Mouse (Mus musculus) liver, adult 2 months (tissue): ENCODE data around the gene Psmd5. TPM values are rescaled to one million over a fixed set of nuclear protein-coding genes. Genes with fewer than 3 reads are reported as not detected.
A peak's percentile ranks its signal among the peaks of the same experiment; 100 is the strongest.

Experiments
- DNase-seq: peaks from one replicate; pipeline ENCODE4 v3.0.0-alpha.2; 2011; ENCODE audit warnings: low read depth, low spot score; ENCODE audit errors: extremely low read depth
- H3K27ac ChIP-seq: fragments of 200-500 bp; replicated peaks from 2 replicates; pipeline ENCODE4 v1.5.1; 2012; ENCODE audit warnings: low read depth, mild to moderate bottlenecking, control low read depth, inconsistent platforms, low read length; ENCODE audit not compliant: insufficient read depth
- H3K27me3 ChIP-seq: fragments of 200-500 bp; 2 replicates; pipeline ENCODE4 v1.6.1; 2012; ENCODE audit warnings: mild to moderate bottlenecking, moderate library complexity, low read length, inconsistent platforms; ENCODE audit not compliant: control insufficient read depth, insufficient read depth
- H3K36me3 ChIP-seq: fragments of 200-500 bp; 2 replicates; pipeline ENCODE4 v1.6.1; 2012; ENCODE audit warnings: low read length, inconsistent platforms; ENCODE audit not compliant: control insufficient read depth, insufficient read depth
- H3K4me1 ChIP-seq: fragments of 200-500 bp; 2 replicates; pipeline ENCODE4 v1.6.1; 2011; ENCODE audit warnings: low read length; ENCODE audit not compliant: control insufficient read depth, insufficient read depth
- H3K4me3 ChIP-seq: fragments of 200-500 bp; 2 replicates; pipeline ENCODE4 v1.5.1; 2011; ENCODE audit warnings: low read depth, mild to moderate bottlenecking, control low read depth, low read length, moderate library complexity; ENCODE audit not compliant: insufficient read depth
- H3K79me2 ChIP-seq: fragments of 200-500 bp; 2 replicates; pipeline ENCODE4 v1.6.1; 2012; ENCODE audit warnings: inconsistent platforms, mild to moderate bottlenecking, low read length, moderate library complexity; ENCODE audit not compliant: control insufficient read depth, insufficient read depth
- H3K9ac ChIP-seq: fragments of 200-500 bp; 2 replicates; pipeline ENCODE4 v1.6.1; 2012; ENCODE audit warnings: low read depth, mild to moderate bottlenecking, control low read depth, inconsistent platforms, low read length
- CTCF ChIP-seq: fragments of 200-500 bp; IDR thresholded peaks from 2 replicates; pipeline ENCODE4 v1.5.1; 2011; ENCODE audit warnings: low read depth, low read length, control low read depth
- POLR2A ChIP-seq: fragments of 200-500 bp; IDR thresholded peaks from 2 replicates; pipeline ENCODE4 v1.6.1; 2011; ENCODE audit warnings: low read length, control low read depth; ENCODE audit not compliant: insufficient read depth; ENCODE audit errors: extremely low read depth
- WGBS: fragments of 180-500 bp; shearing (Covaris S2); methylation state at CpG from one replicate; pipeline ENCODE4 v1.1.7; 2018; 5-methylcytosine and 5-hydroxymethylcytosine counted together
- polyA plus RNA-seq: library from polyadenylated mRNA; depleted of rRNA; stranded (reverse); fragments of >200 nt; gene quantifications from 2 replicates; pipeline ENCODE4 v1.2.3, GENCODE M21; 2012
- total RNA-seq: library from RNA; depleted of rRNA; stranded (reverse); fragments of >200 nt; gene quantifications from 2 replicates; pipeline ENCODE4 v1.2.3, GENCODE M21; 2014

Gene Psmd5
- total and polyA plus RNA-seq, 2 experiments: 18.1 to 31.1 TPM

GRCm38 (mm10) chr2:34900412-34900811, 25.6 kb upstream of the Psmd5 start:
- DNase-seq: no peak
- no peak overlapping the region for H3K4me3 ChIP-seq
- H3K27ac ChIP-seq: no peak overlapping the region
- H3K4me1 ChIP-seq: peaks cover 12% of the 10 kb centered on the region; the same call in 1 of the 2 replicates
- no peak for TF ChIP-seq POLR2A
- TF ChIP-seq CTCF: no peak
- H3K9ac ChIP-seq: no peak overlapping the region
- WGBS: 73% methylated on average over 1 of the region's 1 CpGs
- no peaks in the 10 kb centered on the region for H3K79me2 ChIP-seq
- no peaks in the 10 kb centered on the region for H3K27me3 ChIP-seq
- H3K36me3 ChIP-seq: no peaks in the 10 kb centered on the region

DNA sequence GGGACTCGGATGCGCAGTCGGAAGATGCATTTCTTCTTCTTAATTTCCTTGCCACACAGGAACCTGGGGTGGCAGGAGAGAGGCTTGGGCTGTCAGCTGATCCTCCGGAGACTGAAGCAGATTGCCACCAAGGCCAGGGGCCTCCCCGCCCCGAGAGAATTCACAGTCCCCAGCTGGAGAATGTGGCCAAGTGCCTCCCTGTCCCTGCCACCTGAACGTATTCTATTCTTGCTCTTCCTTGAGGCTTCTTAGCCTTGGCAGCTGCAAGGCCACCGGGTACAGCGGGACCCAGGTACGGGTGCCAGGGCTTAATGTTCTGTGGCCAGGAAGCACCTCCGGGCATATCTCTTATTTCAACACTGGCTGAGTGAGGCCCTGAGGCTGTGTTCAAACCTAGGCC, 24.9 kb upstream of the Psmd5 start:
- Histone ChIP-seq H3K36me3 (no peaks in the 10 kb centered on the region), H3K27me3 (no peaks in the 10 kb centered on the region), H3K27ac (no peak overlapping the region), H3K4me3 (no peak overlapping the region), H3K9ac (no peak overlapping the region), H3K79me2 (no peaks in the 10 kb centered on the region), H3K4me1 (peaks cover 12% of the 10 kb centered on the region; the same call in 1 of the 2 replicates)
- 89% methylated on average over 11 of the region's 11 CpGs for WGBS
- TF ChIP-seq CTCF (no peak), POLR2A (no peak)
- DNase-seq: no peak

GRCm38 (mm10) chr2:34897820-34898219, 23.1 kb upstream of the Psmd5 start:
- no peak overlapping the region for H3K27ac ChIP-seq
- H3K27me3 ChIP-seq: no peaks in the 10 kb centered on the region
- peak; percentile 56 for DNase-seq
- no peak overlapping the region for H3K9ac ChIP-seq
- H3K36me3 ChIP-seq: no peaks in the 10 kb centered on the region
- TF ChIP-seq CTCF (peak; percentile 80), POLR2A (no peak)
- H3K4me3 ChIP-seq: no peak overlapping the region
- WGBS: 20% methylated on average over 10 of the region's 10 CpGs
- no peaks in the 10 kb centered on the region for H3K79me2 ChIP-seq
- peaks cover 6% of the 10 kb centered on the region; the same call in 1 of the 2 replicates for H3K4me1 ChIP-seq

DNA sequence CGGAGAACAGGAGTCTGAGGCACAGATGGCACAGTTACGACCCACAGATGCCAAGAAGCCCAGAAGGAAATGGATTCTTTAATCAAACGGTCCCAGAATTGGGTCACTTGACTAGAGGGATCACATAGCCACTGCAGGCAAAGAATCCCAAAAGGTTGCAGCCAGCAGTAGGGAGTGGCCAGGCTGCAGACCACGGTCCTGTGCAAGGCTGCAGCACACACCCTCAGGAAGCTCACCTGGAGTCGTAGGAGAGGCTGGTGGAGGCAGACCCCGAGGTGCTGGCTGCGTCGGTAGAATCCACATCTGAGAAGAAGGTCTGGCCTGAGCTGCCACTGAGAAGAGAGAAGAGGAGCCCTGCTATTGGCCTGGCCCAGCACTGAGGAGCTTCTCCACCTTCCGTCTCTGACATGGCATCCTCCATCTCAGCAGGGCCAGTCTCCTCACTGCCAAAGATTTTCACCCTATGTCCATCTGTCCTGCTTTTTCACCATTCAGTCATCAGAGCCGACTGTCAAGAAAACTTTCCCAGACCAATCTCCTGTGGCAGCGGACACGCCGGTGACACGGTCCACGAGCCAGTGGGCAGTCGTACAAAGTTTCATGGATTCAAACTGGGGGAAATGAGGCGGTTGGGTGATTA, 22.2 kb upstream of the Psmd5 start:
- no peaks in the 10 kb centered on the region for H3K27me3 ChIP-seq
- TF ChIP-seq CTCF (no peak), POLR2A (no peak)
- 84% methylated on average over 17 of the region's 17 CpGs for WGBS
- no peak for DNase-seq
- no peaks in the 10 kb centered on the region for H3K79me2 ChIP-seq
- no peak overlapping the region for H3K9ac ChIP-seq
- 0 out of 2 replicates have a peak, but pooled peaks cover 2% of the 10 kb centered on the region for H3K4me1 ChIP-seq
- no peak overlapping the region for H3K27ac ChIP-seq
- H3K4me3 ChIP-seq: no peak overlapping the region
- H3K36me3 ChIP-seq: peaks cover 3% of the 10 kb centered on the region; the same call in 1 of the 2 replicates

DNA sequence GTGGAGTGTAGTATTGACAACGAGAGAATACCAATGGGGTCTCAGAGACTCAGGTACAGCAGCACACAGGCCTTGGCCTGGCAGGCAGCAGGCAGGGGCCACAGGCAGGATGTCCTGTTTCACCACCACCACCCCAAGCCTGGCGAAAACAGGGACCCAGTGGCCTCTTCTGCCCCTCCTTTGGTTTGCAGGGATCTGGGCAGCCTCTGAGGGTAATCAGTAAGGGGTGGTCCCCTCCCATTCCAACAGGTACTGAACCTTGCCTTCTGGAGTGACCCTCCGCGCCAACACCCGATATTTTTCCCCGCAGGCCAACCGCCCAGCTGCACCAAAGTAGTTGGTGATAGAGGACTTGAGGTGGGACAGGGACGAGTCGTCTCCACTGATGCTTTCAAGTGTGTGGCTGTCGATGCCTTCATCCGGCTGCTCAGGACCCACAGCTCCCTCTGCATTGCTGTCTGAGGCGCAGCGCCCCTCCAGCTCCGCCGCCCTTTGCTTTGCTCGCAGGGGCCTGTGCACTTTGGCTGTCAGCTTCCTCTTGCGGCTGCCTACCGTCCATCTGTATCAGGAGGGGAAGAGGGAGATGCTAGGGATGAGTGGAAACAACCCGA, 20.8 kb upstream of the Psmd5 start:
- no peak for DNase-seq
- WGBS: 90% methylated on average over 19 of the region's 19 CpGs
- no peak overlapping the region for H3K9ac ChIP-seq
- H3K79me2 ChIP-seq: no peaks in the 10 kb centered on the region
- H3K4me3 ChIP-seq: no peak overlapping the region
- H3K36me3 ChIP-seq: peaks cover 15% of the 10 kb centered on the region
- H3K27me3 ChIP-seq: no peaks in the 10 kb centered on the region
- no peak overlapping the region for H3K27ac ChIP-seq
- TF ChIP-seq CTCF: no peak
- TF ChIP-seq POLR2A: no peak
- H3K4me1 ChIP-seq: 0 out of 2 replicates have a peak, but pooled peaks cover 2% of the 10 kb centered on the region

- no peak for TF ChIP-seq POLR2A
- TF ChIP-seq CTCF: no peak
- WGBS: 75% methylated on average over 5 of the region's 5 CpGs
- no peak overlapping the region for H3K27ac ChIP-seq
- no peak overlapping the region for H3K4me3 ChIP-seq
- no peaks in the 10 kb centered on the region for H3K79me2 ChIP-seq
- no peaks in the 10 kb centered on the region for H3K27me3 ChIP-seq
- H3K9ac ChIP-seq: no peak overlapping the region
- 0 out of 2 replicates have a peak, but pooled peaks cover 2% of the 10 kb centered on the region for H3K4me1 ChIP-seq
- DNase-seq: no peak
- H3K36me3 ChIP-seq: peaks cover 25% of the 10 kb centered on the region
Observed at GRCm38 (mm10) chr2:34893950-34894349, 19.2 kb upstream of the Psmd5 start.
